Mouse (Mus musculus): ENCODE results near the gene Ackr2. TPM values are rescaled to one million over a fixed set of nuclear protein-coding genes. Genes with fewer than 3 reads are reported as not detected.

Ackr2 gene
- polyA plus RNA-seq, 2 experiments from 2014 or later: not detected

GRCm38 (mm10) chr9:121892057-121892687 is 6.0 kb upstream of the Ackr2 start:
- no peak for ATAC-seq

- no peak for ATAC-seq
Measured at GRCm38 (mm10) chr9:121894447-121894846, 3.7 kb upstream of the Ackr2 start.

- no peak for ATAC-seq
Measured at GRCm38 (mm10) chr9:121895392-121895993, 2.7 kb upstream of the Ackr2 start.

GRCm38 (mm10) chr9:121896820-121897219 is 1.3 kb upstream of the Ackr2 start:
- ATAC-seq: no peak

GRCm38 (mm10) chr9:121899306-121899705 is 1.2 kb downstream of the Ackr2 start:
- ATAC-seq: no peak

- no peak for ATAC-seq
Measured at GRCm38 (mm10) chr9:121900282-121900855, 2.2 kb downstream of the Ackr2 start.

- ATAC-seq: no peak
Measured at GRCm38 (mm10) chr9:121901710-121902700, 3.9 kb downstream of the Ackr2 start.

- ATAC-seq: no peak
Measured at GRCm38 (mm10) chr9:121903476-121904305, 5.5 kb downstream of the Ackr2 start.

GRCm38 (mm10) chr9:121904319-121904718 is 6.2 kb downstream of the Ackr2 start:
- ATAC-seq: no peak

GRCm38 (mm10) chr9:121904946-121905345 is 6.8 kb downstream of the Ackr2 start:
- ATAC-seq: no peak

- ATAC-seq: no peak
Measured at GRCm38 (mm10) chr9:121905556-121906185, 7.5 kb downstream of the Ackr2 start.

GRCm38 (mm10) chr9:121906456-121906855 is 8.3 kb downstream of the Ackr2 start:
- no peak for ATAC-seq

- ATAC-seq: no peak
Measured at GRCm38 (mm10) chr9:121907356-121908070, 9.4 kb downstream of the Ackr2 start.

GRCm38 (mm10) chr9:121908321-121908720 is 10.2 kb downstream of the Ackr2 start:
- ATAC-seq: no peak

GRCm38 (mm10) chr9:121909635-121910034 is 11.5 kb downstream of the Ackr2 start:
- ATAC-seq: no peak

- ATAC-seq: no peak
Measured at GRCm38 (mm10) chr9:121911196-121911595, 13.0 kb downstream of the Ackr2 start.

- ATAC-seq: no peak
Measured at GRCm38 (mm10) chr9:121912786-121913185, 14.6 kb downstream of the Ackr2 start.

GRCm38 (mm10) chr9:121914226-121914757 is 16.1 kb downstream of the Ackr2 start:
- ATAC-seq: no peak

- no peak for ATAC-seq
Measured at GRCm38 (mm10) chr9:121915056-121915455, 16.9 kb downstream of the Ackr2 start.

- no peak for ATAC-seq
Measured at GRCm38 (mm10) chr9:121916102-121916501, 17.9 kb downstream of the Ackr2 start, which contains the start of gene Cyp8b1. Gene Cyp8b1, minus strand, starts transcription at chr9:121916305.

Measured in activated CD4-positive, CD25-positive, alpha-beta regulatory T cell, adult 4 months (primary cell).